Mouse (Mus musculus): ENCODE data around the gene Nectin2. TPM values are rescaled to one million over a fixed set of nuclear protein-coding genes. Genes with fewer than 3 reads are reported as not detected.

The Nectin2 gene
- polyA plus RNA-seq, 1 experiment = 27.1 TPM

DNA sequence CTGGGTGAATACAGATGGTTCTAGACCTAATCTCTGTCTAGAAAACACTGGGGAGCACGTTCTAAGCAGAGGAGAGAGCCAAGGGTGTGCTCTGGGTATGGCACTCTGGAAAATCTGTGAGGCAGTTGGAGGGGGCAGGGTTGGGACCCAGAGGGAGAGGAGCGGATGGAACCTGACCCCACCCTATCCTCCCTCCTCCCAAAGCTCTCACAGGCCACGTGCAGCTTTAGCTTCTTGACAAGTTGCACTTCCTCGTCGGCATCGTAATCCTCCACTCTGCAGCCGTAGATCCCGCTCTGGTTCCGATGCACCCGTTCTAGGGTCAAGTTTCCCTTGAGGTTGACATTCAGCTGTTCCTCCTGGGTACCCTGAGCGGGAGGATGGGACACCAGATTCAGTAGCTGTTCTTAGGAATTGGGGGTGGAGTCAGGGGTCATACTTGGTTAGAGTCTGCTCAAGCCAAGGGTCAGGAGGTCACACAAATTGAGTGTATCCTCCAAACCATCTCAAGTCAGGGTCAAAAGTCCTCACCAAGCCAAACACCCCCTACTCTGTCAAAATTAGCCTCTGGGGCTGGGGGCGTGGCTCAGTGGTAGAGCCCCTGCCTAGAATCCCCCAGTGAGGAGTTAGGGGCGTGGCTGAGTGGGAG, 13.7 kb upstream of the Nectin2 start:
- no peaks in the 10 kb centered on the region for H3K36me3 ChIP-seq (ENCODE audit: control insufficient read depth, insufficient read depth)
- H3K4me3 ChIP-seq = no peak overlapping the region
- H3ac ChIP-seq (ENCODE audit: control insufficient read depth, insufficient read length) = no peak overlapping the region
- peaks cover 2% of the 10 kb centered on the region for H3K27me3 ChIP-seq (ENCODE audit: control insufficient read depth, insufficient read depth, insufficient read length)
- H3K79me2 ChIP-seq (ENCODE audit: control insufficient read depth, insufficient read depth) = no peaks in the 10 kb centered on the region
- H3K4me2 ChIP-seq (ENCODE audit: low read depth) = no peak overlapping the region
- TF ChIP-seq TCF3 (IDR thresholded peaks at IDR 0.05; ENCODE audit: insufficient read length, low read depth) = no peak
- peak in 1 of 3 experiments; percentile 54 for TF ChIP-seq MYOG (IDR thresholded peaks at IDR 0.05; ENCODE audit: control insufficient read depth in 1 of 3, insufficient read depth in 1 of 3, insufficient read length in 2 of 3, low read depth in 2 of 3)
- TF ChIP-seq MYOD1 (IDR thresholded peaks at IDR 0.05; ENCODE audit: control insufficient read depth in 1 of 3, insufficient read length in 2 of 3, low read depth in 2 of 3) = peak in 2 of 3 experiments; percentile 40
- TF ChIP-seq E2F4 (IDR thresholded peaks at IDR 0.05; ENCODE audit: insufficient read depth) = no peak

DNA sequence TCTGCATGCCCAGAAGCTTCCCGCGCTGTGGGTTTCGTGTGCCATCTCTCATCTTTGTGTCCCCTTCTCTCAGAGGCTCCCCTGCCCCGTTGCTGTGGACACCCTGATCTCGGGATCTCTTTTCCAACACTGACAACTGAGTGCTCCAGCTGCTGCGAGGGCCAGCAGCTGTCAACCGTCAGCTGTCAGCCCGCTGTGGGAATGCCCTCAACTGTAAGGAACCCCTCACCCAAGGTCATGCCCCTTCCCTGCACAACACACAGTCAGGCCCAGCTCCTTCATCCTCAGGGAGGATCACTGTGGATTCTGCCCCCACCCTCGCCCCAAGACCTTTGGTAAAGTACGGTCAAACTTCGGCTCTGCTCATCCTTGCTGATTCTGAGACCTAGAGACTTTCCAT, 12.0 kb upstream of the Nectin2 start:
- Histone ChIP-seq H3K79me2 (ENCODE audit: control insufficient read depth, insufficient read depth) (no peaks in the 10 kb centered on the region), H3K4me3 (no peak overlapping the region), H3K36me3 (ENCODE audit: control insufficient read depth, insufficient read depth) (no peaks in the 10 kb centered on the region), H3K4me2 (ENCODE audit: low read depth) (no peak overlapping the region), H3ac (ENCODE audit: control insufficient read depth, insufficient read length) (no peak overlapping the region), H3K27me3 (ENCODE audit: control insufficient read depth, insufficient read depth, insufficient read length) (no peaks in the 10 kb centered on the region)
- TF ChIP-seq POLR2AphosphoS2 (IDR thresholded peaks at IDR 0.05; ENCODE audit: insufficient read length, low read depth) (no peak), USF1 (IDR thresholded peaks at IDR 0.05; ENCODE audit: low read depth) (no peak), REST (IDR thresholded peaks at IDR 0.05; ENCODE audit: insufficient read depth, insufficient read length) (no peak), TCF3 (IDR thresholded peaks at IDR 0.05; ENCODE audit: insufficient read length, low read depth) (peak; percentile 94), TCF12 (IDR thresholded peaks at IDR 0.05; ENCODE audit: insufficient read depth, poor library complexity, severe bottlenecking) (peak; percentile 84), POLR2A (IDR thresholded peaks at IDR 0.05; ENCODE audit: insufficient read length, low read depth) (no peak), CEBPB (IDR thresholded peaks at IDR 0.05; ENCODE audit: insufficient read depth, poor library complexity, severe bottlenecking) (no peak), MAX (IDR thresholded peaks at IDR 0.05; ENCODE audit: low read depth) (no peak), MYOG (IDR thresholded peaks at IDR 0.05; ENCODE audit: control insufficient read depth in 1 of 3, insufficient read depth in 1 of 3, insufficient read length in 2 of 3, low read depth in 2 of 3) (peak; percentile 61 to 99 (median 99)), E2F4 (IDR thresholded peaks at IDR 0.05; ENCODE audit: insufficient read depth) (no peak), SRF (IDR thresholded peaks at IDR 0.05; ENCODE audit: control insufficient read depth, insufficient read length, low read depth) (no peak), MYOD1 (IDR thresholded peaks at IDR 0.05; ENCODE audit: control insufficient read depth in 1 of 3, insufficient read length in 2 of 3, low read depth in 2 of 3) (peak; percentile 31 to 97 (median 95))

DNA sequence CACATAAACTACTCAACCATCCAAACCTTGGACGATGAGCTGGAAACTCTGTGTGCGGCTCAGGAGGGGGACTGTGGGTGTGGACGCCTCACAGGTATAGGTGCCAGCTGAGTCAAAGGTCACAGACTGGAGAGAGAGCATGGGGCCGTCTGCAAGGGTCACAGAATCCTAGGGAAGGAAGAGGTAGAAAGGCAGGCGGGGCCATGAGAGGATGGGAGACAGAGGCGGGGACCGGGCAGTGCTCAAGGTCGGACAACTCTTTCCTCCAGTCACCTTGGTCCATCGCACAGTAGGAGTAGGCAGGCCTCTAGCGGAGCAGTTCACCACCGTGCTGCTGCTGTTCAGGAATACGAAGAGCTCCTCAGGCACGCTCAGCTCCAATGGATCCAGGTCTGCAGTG, 9.7 kb upstream of the Nectin2 start:
- Histone ChIP-seq H3K4me3 (no peak overlapping the region), H3K27me3 (ENCODE audit: control insufficient read depth, insufficient read depth, insufficient read length) (no peaks in the 10 kb centered on the region), H3ac (ENCODE audit: control insufficient read depth, insufficient read length) (no peak overlapping the region), H3K79me2 (ENCODE audit: control insufficient read depth, insufficient read depth) (no peaks in the 10 kb centered on the region), H3K36me3 (ENCODE audit: control insufficient read depth, insufficient read depth) (no peaks in the 10 kb centered on the region), H3K4me2 (ENCODE audit: low read depth) (no peak overlapping the region)
- TF ChIP-seq TCF3 (IDR thresholded peaks at IDR 0.05; ENCODE audit: insufficient read length, low read depth) = no peak
- no peak for TF ChIP-seq CEBPB (IDR thresholded peaks at IDR 0.05; ENCODE audit: insufficient read depth, poor library complexity, severe bottlenecking)
- TF ChIP-seq POLR2AphosphoS2 (IDR thresholded peaks at IDR 0.05; ENCODE audit: insufficient read length, low read depth) = no peak
- no peak for TF ChIP-seq USF1 (IDR thresholded peaks at IDR 0.05; ENCODE audit: low read depth)

DNA sequence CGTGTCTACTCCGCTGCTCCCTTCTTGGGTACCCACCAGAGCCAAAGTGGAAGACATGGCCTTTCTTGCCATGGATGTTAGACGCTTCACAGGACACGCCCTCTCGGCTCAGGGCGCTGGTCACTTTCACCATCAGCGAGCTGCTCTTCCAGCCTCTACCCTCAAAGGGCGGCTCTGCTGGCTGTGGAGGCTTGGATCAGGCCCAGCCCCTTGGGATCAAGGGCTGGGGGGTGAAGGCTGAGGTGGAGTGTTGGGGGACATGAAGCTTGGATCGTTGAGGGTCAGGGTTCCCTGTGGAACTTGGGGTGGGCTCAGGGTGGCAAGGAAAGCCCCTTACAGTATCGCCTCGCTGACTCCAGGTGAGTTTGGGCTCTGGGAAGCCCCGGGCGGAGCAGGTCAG, 8.3 kb upstream of the Nectin2 start:
- no peaks in the 10 kb centered on the region for H3K79me2 ChIP-seq (ENCODE audit: control insufficient read depth, insufficient read depth)
- H3K4me3 ChIP-seq = no peak overlapping the region
- no peaks in the 10 kb centered on the region for H3K36me3 ChIP-seq (ENCODE audit: control insufficient read depth, insufficient read depth)
- H3K4me2 ChIP-seq (ENCODE audit: low read depth) = no peak overlapping the region
- no peaks in the 10 kb centered on the region for H3K27me3 ChIP-seq (ENCODE audit: control insufficient read depth, insufficient read depth, insufficient read length)
- TF ChIP-seq USF1 (IDR thresholded peaks at IDR 0.05; ENCODE audit: low read depth) (no peak), MAX (IDR thresholded peaks at IDR 0.05; ENCODE audit: low read depth) (no peak), POLR2A (IDR thresholded peaks at IDR 0.05; ENCODE audit: insufficient read length, low read depth) (no peak), CEBPB (IDR thresholded peaks at IDR 0.05; ENCODE audit: insufficient read depth, poor library complexity, severe bottlenecking) (no peak), MYOD1 (IDR thresholded peaks at IDR 0.05; ENCODE audit: control insufficient read depth in 1 of 3, insufficient read length in 2 of 3, low read depth in 2 of 3) (no peak)
- no peak overlapping the region for H3ac ChIP-seq (ENCODE audit: control insufficient read depth, insufficient read length)

DNA sequence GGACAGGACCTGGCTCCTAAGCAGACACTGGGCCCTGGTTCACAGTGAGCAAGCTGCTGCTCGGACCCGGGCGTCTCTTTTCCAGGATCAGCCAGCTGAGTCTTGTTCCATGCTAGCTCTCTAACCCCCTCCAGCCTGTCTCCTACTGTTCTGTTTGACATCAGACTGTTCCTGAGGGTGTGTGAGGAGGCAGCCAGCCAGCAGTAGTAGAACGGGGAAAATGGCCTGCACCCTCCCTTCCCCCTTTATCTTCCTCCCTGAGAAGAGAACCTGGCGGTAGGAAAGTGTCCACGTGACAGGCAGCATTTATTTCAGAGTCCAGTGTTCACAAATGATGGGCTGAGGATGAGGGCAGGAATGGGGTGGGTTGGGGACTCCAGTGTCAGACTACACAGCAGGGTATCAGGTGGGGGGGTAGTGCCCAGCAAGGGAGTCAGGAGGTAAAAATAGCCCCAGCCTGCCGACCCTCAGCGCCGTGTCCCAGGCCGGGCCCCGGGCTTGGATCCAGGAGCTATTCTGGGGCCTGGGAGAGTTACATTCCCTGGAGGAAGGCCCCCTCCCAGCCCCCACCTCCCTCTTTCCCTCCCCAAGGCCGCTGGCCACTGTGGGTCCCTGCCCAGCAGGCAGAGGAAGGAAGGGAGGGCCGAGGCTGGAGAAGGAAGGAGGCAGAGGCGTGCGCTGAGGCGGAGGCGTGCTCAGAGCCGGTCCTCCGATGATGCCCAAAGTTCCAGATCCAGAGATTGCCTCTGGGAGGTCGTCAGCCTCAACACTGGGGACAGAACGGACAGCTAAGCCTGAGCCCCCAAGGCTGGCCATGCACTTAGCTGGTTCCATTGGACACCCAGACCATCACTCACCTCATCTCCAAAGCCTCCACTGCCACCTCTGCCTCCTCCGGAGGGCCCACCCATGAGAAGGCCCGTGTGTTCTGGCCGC, 5.8 kb upstream of the Nectin2 start:
- Histone ChIP-seq H3ac (ENCODE audit: control insufficient read depth, insufficient read length) (no peak overlapping the region), H3K27me3 (ENCODE audit: control insufficient read depth, insufficient read depth, insufficient read length) (no peaks in the 10 kb centered on the region), H3K79me2 (ENCODE audit: control insufficient read depth, insufficient read depth) (no peaks in the 10 kb centered on the region), H3K36me3 (ENCODE audit: control insufficient read depth, insufficient read depth) (no peaks in the 10 kb centered on the region), H3K4me3 (no peak overlapping the region), H3K4me2 (ENCODE audit: low read depth) (no peak overlapping the region)
- TF ChIP-seq TCF3 (IDR thresholded peaks at IDR 0.05; ENCODE audit: insufficient read length, low read depth) (no peak), MAX (IDR thresholded peaks at IDR 0.05; ENCODE audit: low read depth) (no peak), E2F4 (IDR thresholded peaks at IDR 0.05; ENCODE audit: insufficient read depth) (no peak), SRF (IDR thresholded peaks at IDR 0.05; ENCODE audit: control insufficient read depth, insufficient read length, low read depth) (no peak), POLR2A (IDR thresholded peaks at IDR 0.05; ENCODE audit: insufficient read length, low read depth) (no peak), POLR2AphosphoS2 (IDR thresholded peaks at IDR 0.05; ENCODE audit: insufficient read length, low read depth) (no peak), REST (IDR thresholded peaks at IDR 0.05; ENCODE audit: insufficient read depth, insufficient read length) (no peak), CEBPB (IDR thresholded peaks at IDR 0.05; ENCODE audit: insufficient read depth, poor library complexity, severe bottlenecking) (no peak), TCF12 (IDR thresholded peaks at IDR 0.05; ENCODE audit: insufficient read depth, poor library complexity, severe bottlenecking) (no peak)
